Mouse (Mus musculus) lung, adult 2 months (tissue): Measurements from ENCODE around the gene Spata33.

Source experiments
- CTCF ChIP-seq: fragments of 200-500 bp; IDR thresholded peaks from 2 replicates; pipeline ENCODE4 v1.5.1; 2011; ENCODE audit warnings: mild to moderate bottlenecking, low read length, control low read depth; ENCODE audit not compliant: insufficient read depth
- POLR2A ChIP-seq: fragments of 200-500 bp; IDR thresholded peaks from 2 replicates; pipeline ENCODE4 v1.6.1; 2011; ENCODE audit warnings: low read depth, mild to moderate bottlenecking, control low read depth, low read length, borderline replicate concordance; ENCODE audit errors: extremely low read depth

DNA sequence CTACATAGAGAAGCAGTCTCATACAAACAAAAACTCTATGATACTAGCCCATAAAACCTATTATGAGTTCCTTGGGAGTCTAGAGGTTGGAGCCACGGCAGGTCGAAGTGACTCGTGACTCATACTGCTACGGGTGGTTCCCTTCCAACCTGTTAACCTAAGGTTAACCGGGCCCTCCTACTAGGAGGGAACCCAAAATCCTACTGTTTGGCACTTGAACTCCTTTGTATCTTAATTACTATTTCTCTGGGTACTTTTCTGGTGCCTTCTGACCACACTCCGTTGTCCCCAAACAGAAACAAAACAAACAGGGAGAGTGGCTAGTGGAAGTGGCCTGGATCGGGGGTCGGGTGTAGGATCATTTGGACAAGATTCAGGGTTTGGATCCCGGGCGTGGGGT lies 756 bp upstream of the Spata33 start:
- TF ChIP-seq POLR2A (no peak), CTCF (no peak)
